Mouse (Mus musculus): ENCODE data around the gene Celf1. TPM values are rescaled to one million over a fixed set of nuclear protein-coding genes. Genes with fewer than 3 reads are reported as not detected.
A peak's percentile ranks its signal among the peaks of the same experiment; 100 is the strongest.

Celf1 gene
- polyA plus RNA-seq, 1 experiment = 34.8 TPM

- H3K4me3 ChIP-seq (replicated peaks; ENCODE audit: control insufficient read depth, low read depth, low read length) = no peak overlapping the region
- WGBS = 53% methylated on average over 1 of the region's 1 CpGs
- no peaks in the 10 kb centered on the region for H3K4me1 ChIP-seq (ENCODE audit: control insufficient read depth, insufficient read depth, low read length)
- H3K27ac ChIP-seq (ENCODE audit: control insufficient read depth, insufficient read depth, low read depth, low read length, poor library complexity) = no peak overlapping the region
- TF ChIP-seq POLR2A (IDR thresholded peaks at IDR 0.05; ENCODE audit: borderline replicate concordance, control insufficient read depth, low read depth, low read length) (no peak), CTCF (IDR thresholded peaks at IDR 0.05; ENCODE audit: control insufficient read depth, insufficient read depth, low read length) (no peak)
These were observed 29.3 kb upstream of the Celf1 start for GRCm38 (mm10) chr2:90910861-90911260.

GRCm38 (mm10) chr2:90911668-90912067 is 28.5 kb upstream of the Celf1 start:
- WGBS = 79% methylated on average over 1 of the region's 1 CpGs
- no peak for TF ChIP-seq POLR2A (IDR thresholded peaks at IDR 0.05; ENCODE audit: borderline replicate concordance, control insufficient read depth, low read depth, low read length)
- TF ChIP-seq CTCF (IDR thresholded peaks at IDR 0.05; ENCODE audit: control insufficient read depth, insufficient read depth, low read length) = no peak
- H3K4me1 ChIP-seq (ENCODE audit: control insufficient read depth, insufficient read depth, low read length) = no peaks in the 10 kb centered on the region
- no peak overlapping the region for H3K4me3 ChIP-seq (replicated peaks; ENCODE audit: control insufficient read depth, low read depth, low read length)
- no peak overlapping the region for H3K27ac ChIP-seq (ENCODE audit: control insufficient read depth, insufficient read depth, low read depth, low read length, poor library complexity)

- Histone ChIP-seq H3K4me1 (ENCODE audit: control insufficient read depth, insufficient read depth, low read length) (no peaks in the 10 kb centered on the region; the same call in 1 of the 2 replicates), H3K4me3 (replicated peaks; ENCODE audit: control insufficient read depth, low read depth, low read length) (no peak overlapping the region), H3K27ac (ENCODE audit: control insufficient read depth, insufficient read depth, low read depth, low read length, poor library complexity) (no peak overlapping the region)
- 85% methylated on average over 2 of the region's 2 CpGs for WGBS
- TF ChIP-seq POLR2A (IDR thresholded peaks at IDR 0.05; ENCODE audit: borderline replicate concordance, control insufficient read depth, low read depth, low read length) (no peak), CTCF (IDR thresholded peaks at IDR 0.05; ENCODE audit: control insufficient read depth, insufficient read depth, low read length) (no peak)
These were observed 26.5 kb upstream of the Celf1 start for GRCm38 (mm10) chr2:90913671-90914070.

GRCm38 (mm10) chr2:90915516-90915915 is 24.7 kb upstream of the Celf1 start:
- TF ChIP-seq CTCF (IDR thresholded peaks at IDR 0.05; ENCODE audit: control insufficient read depth, insufficient read depth, low read length) (no peak), POLR2A (IDR thresholded peaks at IDR 0.05; ENCODE audit: borderline replicate concordance, control insufficient read depth, low read depth, low read length) (no peak)
- Histone ChIP-seq H3K4me1 (ENCODE audit: control insufficient read depth, insufficient read depth, low read length) (no peaks in the 10 kb centered on the region; the same call in 1 of the 2 replicates), H3K27ac (ENCODE audit: control insufficient read depth, insufficient read depth, low read depth, low read length, poor library complexity) (no peak overlapping the region), H3K4me3 (replicated peaks; ENCODE audit: control insufficient read depth, low read depth, low read length) (no peak overlapping the region)
- WGBS = 76% methylated on average over 1 of the region's 1 CpGs

DNA sequence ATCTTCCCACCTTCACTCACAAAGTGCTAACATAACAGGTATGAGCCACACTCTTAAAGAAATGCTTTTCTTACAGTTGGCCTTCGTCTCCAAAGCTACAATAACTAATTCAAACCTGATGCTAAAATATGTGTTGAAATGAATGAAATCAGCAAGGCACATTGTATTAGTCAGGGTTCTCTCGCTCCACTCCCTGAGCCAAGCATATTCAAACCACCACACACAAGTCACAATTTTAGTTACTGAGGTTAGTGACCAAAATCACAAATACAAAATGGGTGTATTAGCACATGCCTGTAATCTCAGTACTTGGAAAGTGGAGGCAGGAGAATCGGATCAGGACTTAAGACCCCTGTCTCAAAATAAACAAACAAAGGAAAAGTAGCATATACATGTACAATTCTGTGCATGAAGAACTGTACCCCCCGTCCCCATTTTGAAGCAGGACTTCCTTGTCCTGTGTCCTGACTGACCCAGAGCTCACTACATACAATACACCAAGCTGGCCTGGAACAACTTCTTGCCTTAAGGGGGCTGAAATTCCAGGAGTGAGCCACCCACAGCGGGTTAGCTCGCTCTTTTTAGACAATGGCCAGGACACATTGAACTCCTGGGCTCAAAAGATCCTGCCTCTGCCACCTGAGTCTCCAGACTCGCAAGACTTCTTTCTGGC is 23.5 kb upstream of the Celf1 start:
- Histone ChIP-seq H3K4me3 (replicated peaks; ENCODE audit: control insufficient read depth, low read depth, low read length) (peak overlapping the region; percentile 65), H3K4me1 (ENCODE audit: control insufficient read depth, insufficient read depth, low read length) (no peaks in the 10 kb centered on the region; the same call in 1 of the 2 replicates), H3K27ac (ENCODE audit: control insufficient read depth, insufficient read depth, low read depth, low read length, poor library complexity) (peak overlapping the region; percentile 69)
- 26% methylated on average over 7 of the region's 7 CpGs for WGBS
- no peak for TF ChIP-seq POLR2A (IDR thresholded peaks at IDR 0.05; ENCODE audit: borderline replicate concordance, control insufficient read depth, low read depth, low read length)
- TF ChIP-seq CTCF (IDR thresholded peaks at IDR 0.05; ENCODE audit: control insufficient read depth, insufficient read depth, low read length) = no peak

GRCm38 (mm10) chr2:90917233-90917998 is 22.8 kb upstream of the Celf1 start:
- H3K4me1 ChIP-seq (ENCODE audit: control insufficient read depth, insufficient read depth, low read length) = no peaks in the 10 kb centered on the region; the same call in 1 of the 2 replicates
- under 1% methylated on average over 73 of the region's 73 CpGs for WGBS
- peak overlapping the region; percentile 65 for H3K4me3 ChIP-seq (replicated peaks; ENCODE audit: control insufficient read depth, low read depth, low read length)
- H3K27ac ChIP-seq (ENCODE audit: control insufficient read depth, insufficient read depth, low read depth, low read length, poor library complexity) = peak overlapping the region; percentile 69
- no peak for TF ChIP-seq CTCF (IDR thresholded peaks at IDR 0.05; ENCODE audit: control insufficient read depth, insufficient read depth, low read length)
- peak; percentile 7; the same call in 1 of the 2 replicates for TF ChIP-seq POLR2A (IDR thresholded peaks at IDR 0.05; ENCODE audit: borderline replicate concordance, control insufficient read depth, low read depth, low read length)

GRCm38 (mm10) chr2:90917999-90918698 is 22.0 kb upstream of the Celf1 start:
- peak overlapping the region; percentile 69 for H3K27ac ChIP-seq (ENCODE audit: control insufficient read depth, insufficient read depth, low read depth, low read length, poor library complexity)
- H3K4me1 ChIP-seq (ENCODE audit: control insufficient read depth, insufficient read depth, low read length) = no peaks in the 10 kb centered on the region; the same call in 1 of the 2 replicates
- no peak for TF ChIP-seq CTCF (IDR thresholded peaks at IDR 0.05; ENCODE audit: control insufficient read depth, insufficient read depth, low read length)
- TF ChIP-seq POLR2A (IDR thresholded peaks at IDR 0.05; ENCODE audit: borderline replicate concordance, control insufficient read depth, low read depth, low read length) = peak; percentile 6; the same call in 1 of the 2 replicates
- peak overlapping the region; percentile 65 for H3K4me3 ChIP-seq (replicated peaks; ENCODE audit: control insufficient read depth, low read depth, low read length)
- 10% methylated on average over 16 of the region's 16 CpGs for WGBS

DNA sequence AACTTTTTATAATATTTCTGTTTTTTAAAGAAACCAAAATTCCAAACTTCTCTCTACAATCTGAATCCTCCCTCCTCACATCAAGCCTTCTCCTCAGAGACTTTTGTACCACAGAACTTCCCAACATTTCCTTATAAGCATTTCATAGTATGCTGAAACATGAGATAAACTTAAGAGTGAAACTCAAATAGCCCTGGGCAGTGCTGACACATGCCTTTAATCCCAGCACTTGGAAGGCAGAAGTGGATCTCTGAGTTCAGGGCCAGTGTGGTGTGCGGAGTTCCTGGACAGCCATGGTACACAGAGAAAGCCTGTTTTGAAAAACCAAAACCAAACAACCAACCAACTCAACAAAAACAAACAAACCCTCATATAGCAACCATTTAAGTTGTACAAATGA is 19.0 kb upstream of the Celf1 start:
- TF ChIP-seq CTCF (IDR thresholded peaks at IDR 0.05; ENCODE audit: control insufficient read depth, insufficient read depth, low read length) = no peak
- TF ChIP-seq POLR2A (IDR thresholded peaks at IDR 0.05; ENCODE audit: borderline replicate concordance, control insufficient read depth, low read depth, low read length) = no peak
- no peak overlapping the region for H3K4me3 ChIP-seq (replicated peaks; ENCODE audit: control insufficient read depth, low read depth, low read length)
- H3K4me1 ChIP-seq (ENCODE audit: control insufficient read depth, insufficient read depth, low read length) = no peaks in the 10 kb centered on the region; the same call in 1 of the 2 replicates
- H3K27ac ChIP-seq (ENCODE audit: control insufficient read depth, insufficient read depth, low read depth, low read length, poor library complexity) = no peak overlapping the region
- 89% methylated on average over 1 of the region's 1 CpGs for WGBS
